Mouse (Mus musculus) mesoderm, embryonic 11.5 days (tissue): Measurements from ENCODE around the gene Serpinb3d.
"Not testable (repeated sequence)": the region's sequence is repeated elsewhere in the genome, so short reads cannot be mapped to it uniquely, and the experiment has no call there.

Experiments used
- DNase-seq: peaks from one replicate; pipeline ENCODE4 v3.0.0-alpha.2; 2012; ENCODE audit warnings: low read depth, low spot score

Gene Serpinb3d

GRCm38 (mm10) chr1:107083406-107083805 is at the start of gene Serpinb3d:
TSS of gene Serpinb3d (minus strand) at chr1:107083506.
- no peak for DNase-seq

GRCm38 (mm10) chr1:107127453-107127852 is 44.1 kb upstream of the Serpinb3d start:
- not testable (repeated sequence) for DNase-seq

- no peak for DNase-seq
These were observed 15.1 kb upstream of the Serpinb3d start for GRCm38 (mm10) chr1:107098417-107098816.

- no peak for DNase-seq
These were observed 31.1 kb downstream of the Serpinb3d start, which contains the start of gene Serpinb3a for GRCm38 (mm10) chr1:107052203-107052602. TSS of gene Serpinb3a (minus strand) at chr1:107052303.

- DNase-seq = not testable (repeated sequence)
These were observed 49.1 kb downstream of the Serpinb3d start for GRCm38 (mm10) chr1:107034236-107034635.
